Mouse (Mus musculus): ENCODE measurements at regions not wholly inside any gene's neighbourhood (a gene's known extent, or its start where the extent isn't known, plus 50 kb on each side); places are given as distances from the start of the nearest gene placed in this dataset.
"Not testable (repeated sequence)": the region's sequence is repeated elsewhere in the genome, so short reads cannot be mapped to it uniquely, and the experiment has no call there.

GRCm38 (mm10) chr13:52140221-52140620, 293.7 kb downstream of the Gadd45g start:
- Histone ChIP-seq H3K79me2 (ENCODE audit: control insufficient read depth, insufficient read depth, low read length, poor library complexity) (no peaks in the 10 kb centered on the region), H3K4me3 (ENCODE audit: control insufficient read depth in 1 of 2, insufficient read depth in 1 of 2, low read depth in 2 of 2, low read length in 2 of 2) (no peak overlapping the region), H3K9me3 (replicated peaks; ENCODE audit: insufficient read depth, low read length) (no peaks in the 10 kb centered on the region), H3K4me1 (ENCODE audit: control insufficient read depth in 1 of 2, insufficient read depth in 2 of 2, low read length in 2 of 2) (no peaks in the 10 kb centered on the region), H3K9ac (ENCODE audit: control insufficient read depth, low read depth, low read length, poor library complexity, severe bottlenecking) (no peak overlapping the region), H3K27ac (ENCODE audit: control insufficient read depth, low read depth, low read length) (no peak overlapping the region), H3K27me3 (ENCODE audit: control insufficient read depth in 1 of 2, insufficient read depth in 2 of 2, low read length in 2 of 2) (no peaks in the 10 kb centered on the region), H3K36me3 (ENCODE audit: control insufficient read depth in 1 of 2, insufficient read depth in 2 of 2, low read length in 2 of 2) (no peaks in the 10 kb centered on the region)
- TF ChIP-seq POLR2A (IDR thresholded peaks at IDR 0.05; ENCODE audit: control insufficient read depth in 1 of 2, insufficient read depth in 1 of 2, low read depth in 1 of 2, low read length in 2 of 2, poor library complexity in 1 of 2), result no peak
- TF ChIP-seq SIN3A (IDR thresholded peaks at IDR 0.05; ENCODE audit: low read length), result no peak
- no peak for TF ChIP-seq MAZ (IDR thresholded peaks at IDR 0.05; ENCODE audit: low read depth, low read length)
- no peak for TF ChIP-seq NELFE (IDR thresholded peaks at IDR 0.05; ENCODE audit: low read depth, low read length)
- no peak for TF ChIP-seq TBP (IDR thresholded peaks at IDR 0.05; ENCODE audit: low read depth, low read length)
- TF ChIP-seq MYC (IDR thresholded peaks at IDR 0.05; ENCODE audit: low read depth, low read length), result no peak
- TF ChIP-seq CHD1 (IDR thresholded peaks at IDR 0.05; ENCODE audit: low read depth, low read length), result no peak
- no peak for TF ChIP-seq MAFK (IDR thresholded peaks at IDR 0.05; ENCODE audit: borderline replicate concordance, low read depth, low read length)
- TF ChIP-seq NRF1 (IDR thresholded peaks at IDR 0.05; ENCODE audit: insufficient read depth, low read depth, low read length, poor library complexity, severe bottlenecking), result no peak
- no peak for TF ChIP-seq EP300 (IDR thresholded peaks at IDR 0.05; ENCODE audit: low read depth in 1 of 2, low read length in 2 of 2)
- no peak for TF ChIP-seq ZMIZ1 (IDR thresholded peaks at IDR 0.05; ENCODE audit: low read depth, low read length)
- no peak for TF ChIP-seq ZC3H11A (IDR thresholded peaks at IDR 0.05; ENCODE audit: low read depth, low read length)
- TF ChIP-seq UBTF (IDR thresholded peaks at IDR 0.05; ENCODE audit: borderline replicate concordance, insufficient read depth, low read depth, low read length), result no peak
- TF ChIP-seq POLR2AphosphoS5 (IDR thresholded peaks at IDR 0.05; ENCODE audit: borderline replicate concordance, low read depth, low read length), result no peak
- TF ChIP-seq SMC3 (IDR thresholded peaks at IDR 0.05; ENCODE audit: low read depth, low read length), result no peak
- no peak for TF ChIP-seq ZKSCAN1 (IDR thresholded peaks at IDR 0.05; ENCODE audit: low read depth, low read length)
- no peak for TF ChIP-seq RAD21 (IDR thresholded peaks at IDR 0.05; ENCODE audit: low read depth, low read length)
- TF ChIP-seq HCFC1 (IDR thresholded peaks at IDR 0.05; ENCODE audit: low read depth, low read length), result no peak
- TF ChIP-seq ZNF384 (IDR thresholded peaks at IDR 0.05; ENCODE audit: low read depth, low read length), result no peak
- no peak for DNase-seq (ENCODE audit: low read depth, low spot score)

GRCm38 (mm10) chr13:52144066-52144465, 297.6 kb downstream of the Gadd45g start:
- not testable (repeated sequence) for H3K79me2 ChIP-seq (ENCODE audit: control insufficient read depth, insufficient read depth, low read length, poor library complexity); H3K9ac ChIP-seq (ENCODE audit: control insufficient read depth, low read depth, low read length, poor library complexity, severe bottlenecking); DNase-seq (ENCODE audit: low read depth, low spot score); H3K4me1 ChIP-seq (ENCODE audit: control insufficient read depth in 1 of 2, insufficient read depth in 2 of 2, low read length in 2 of 2); H3K4me3 ChIP-seq (ENCODE audit: control insufficient read depth in 1 of 2, insufficient read depth in 1 of 2, low read depth in 2 of 2, low read length in 2 of 2); H3K36me3 ChIP-seq (ENCODE audit: control insufficient read depth in 1 of 2, insufficient read depth in 2 of 2, low read length in 2 of 2); H3K9me3 ChIP-seq (replicated peaks; ENCODE audit: insufficient read depth, low read length); H3K27ac ChIP-seq (ENCODE audit: control insufficient read depth, low read depth, low read length); H3K27me3 ChIP-seq (ENCODE audit: control insufficient read depth in 1 of 2, insufficient read depth in 2 of 2, low read length in 2 of 2)

All from MEL (cell line).